Mouse (Mus musculus) G1E (cell line): Measurements from ENCODE around the gene Cdh16.

Experiments used
- CTCF ChIP-seq: IDR thresholded peaks from 2 replicates; pipeline ENCODE4 v1.5.1; 2012; ENCODE audit warnings: low read depth, low read length, inconsistent platforms, mixed read lengths
- GATA1 ChIP-seq: IDR thresholded peaks from 2 replicates; pipeline ENCODE4 v1.6.1; 2012; ENCODE audit warnings: borderline replicate concordance, low read length, inconsistent platforms, mixed read lengths
- GATA2 ChIP-seq: IDR thresholded peaks from 2 replicates; pipeline ENCODE4 v1.6.1; 2012; ENCODE audit warnings: low read depth, low read length, inconsistent platforms, borderline replicate concordance
- POLR2AphosphoS5 ChIP-seq: IDR thresholded peaks from 2 replicates; pipeline ENCODE4 v1.6.1; 2012; ENCODE audit warnings: low read depth, low read length, inconsistent platforms; ENCODE audit not compliant: insufficient replicate concordance
- TAL1 ChIP-seq: conservative IDR thresholded peaks from 2 replicates; pipeline ENCODE4 v1.6.1; 2012; ENCODE audit warnings: low read depth, low read length, inconsistent platforms, mixed read lengths

GRCm38 (mm10) chr8:104565457-104565798 is 58.8 kb downstream of the Cdh16 start:
- TF ChIP-seq GATA1 (no peak), CTCF (no peak), GATA2 (no peak), POLR2AphosphoS5 (no peak), TAL1 (no peak)
